Mouse (Mus musculus): ENCODE results near the gene Plbd2.

- TF ChIP-seq CTCF (IDR thresholded peaks at IDR 0.05; ENCODE audit: low read depth) = peak; percentile 78
- TF ChIP-seq EP300 (IDR thresholded peaks at IDR 0.05; ENCODE audit: low read depth) = no peak
Observed at GRCm38 (mm10) chr5:120525737-120526136, 22.3 kb upstream of the Plbd2 start.

Measured in liver, embryonic 14.5 days (tissue).